Mouse (Mus musculus) liver, embryonic 14.5 days (tissue): ENCODE measurements at regions not wholly inside any gene's neighbourhood (a gene's known extent, or its start where the extent isn't known, plus 50 kb on each side); places are given as distances from the start of the nearest gene placed in this dataset.

Source experiments
- ATAC-seq: fragments of 200-750 bp; cut with Nextera tagmentation; 2 replicates; pipeline ENCODE4 v1.8.0; 2017; ENCODE audit warnings: moderate number of reproducible peaks, mild to moderate bottlenecking, moderate library complexity; ENCODE audit not compliant: insufficient read depth
- DNase-seq, 3 experiments: peaks; one replicate each; pipeline ENCODE4 v3.0.0-alpha.2; 2012 to 2013; ENCODE audit warnings: low read depth in 3 of 3, low spot score in 3 of 3
- H3K27ac ChIP-seq: fragments of 300-500 bp; sonication (generic); 2 replicates; pipeline ENCODE4 v1.5.1; 2014; ENCODE audit warnings: moderate library complexity, mild to moderate bottlenecking, control low read depth, inconsistent platforms
- H3K27me3 ChIP-seq: fragments of 300-500 bp; sonication (generic); 2 replicates; pipeline ENCODE4 v1.6.1; 2014; ENCODE audit warnings: mild to moderate bottlenecking, low read length, moderate library complexity; ENCODE audit not compliant: control insufficient read depth, insufficient read depth
- H3K36me3 ChIP-seq: fragments of 300-500 bp; sonication (generic); replicated peaks from 2 replicates; pipeline ENCODE4 v1.6.1; 2014; ENCODE audit warnings: low read depth; ENCODE audit not compliant: control insufficient read depth, insufficient read depth
- H3K4me1 ChIP-seq, 2 experiments: fragments of 200-500 bp in 1 of 2; fragments of 300-500 bp in 1 of 2; sonication (generic) in 1 of 2; replicated peaks; 2 replicates each; pipeline ENCODE4 v1.6.1; 2012 to 2014; ENCODE audit warnings: antibody characterized with exemption in 1 of 2, inconsistent platforms in 1 of 2, low read length in 1 of 2; ENCODE audit not compliant: control insufficient read depth in 2 of 2, insufficient read depth in 2 of 2
- H3K4me2 ChIP-seq: fragments of 300-500 bp; sonication (generic); 2 replicates; pipeline ENCODE4 v1.6.1; 2014; ENCODE audit warnings: low read depth, mild to moderate bottlenecking, control low read depth, moderate library complexity
- H3K4me3 ChIP-seq, 2 experiments: fragments of 200-500 bp in 1 of 2; fragments of 300-500 bp in 1 of 2; sonication (generic) in 1 of 2; 2 replicates each; pipeline ENCODE4 v1.5.1; 2012 to 2014; ENCODE audit warnings: low read depth in 2 of 2, low read length in 2 of 2, mild to moderate bottlenecking in 2 of 2, control low read depth in 1 of 2, inconsistent platforms in 1 of 2, moderate library complexity in 1 of 2; ENCODE audit not compliant: insufficient read depth in 1 of 2
- H3K9ac ChIP-seq: fragments of 300-500 bp; sonication (generic); replicated peaks from 2 replicates; pipeline ENCODE4 v1.6.1; 2014; ENCODE audit warnings: mild to moderate bottlenecking, control low read depth, moderate library complexity
- H3K9me3 ChIP-seq: fragments of 300-500 bp; sonication (generic); 2 replicates; pipeline ENCODE4 v1.6.1; 2016; ENCODE audit warnings: low read length, mixed read lengths; ENCODE audit not compliant: control insufficient read depth
- CTCF ChIP-seq: IDR thresholded peaks from 2 replicates; pipeline ENCODE4 v1.5.1; 2016; ENCODE audit warnings: antibody characterized with exemption, low read depth, control low read depth
- EP300 ChIP-seq: IDR thresholded peaks from 2 replicates; pipeline ENCODE4 v1.6.1; 2016; ENCODE audit warnings: antibody characterized with exemption, low read depth
- WGBS: fragments of 180-500 bp; shearing (Covaris S2); extraction: QIAGEN DNeasy Blood & Tissue Kit; methylation state at CpG from one replicate; pipeline ENCODE4 v1.1.7; 2014; ENCODE audit not compliant: insufficient replicate concordance; 5-methylcytosine and 5-hydroxymethylcytosine counted together

DNA sequence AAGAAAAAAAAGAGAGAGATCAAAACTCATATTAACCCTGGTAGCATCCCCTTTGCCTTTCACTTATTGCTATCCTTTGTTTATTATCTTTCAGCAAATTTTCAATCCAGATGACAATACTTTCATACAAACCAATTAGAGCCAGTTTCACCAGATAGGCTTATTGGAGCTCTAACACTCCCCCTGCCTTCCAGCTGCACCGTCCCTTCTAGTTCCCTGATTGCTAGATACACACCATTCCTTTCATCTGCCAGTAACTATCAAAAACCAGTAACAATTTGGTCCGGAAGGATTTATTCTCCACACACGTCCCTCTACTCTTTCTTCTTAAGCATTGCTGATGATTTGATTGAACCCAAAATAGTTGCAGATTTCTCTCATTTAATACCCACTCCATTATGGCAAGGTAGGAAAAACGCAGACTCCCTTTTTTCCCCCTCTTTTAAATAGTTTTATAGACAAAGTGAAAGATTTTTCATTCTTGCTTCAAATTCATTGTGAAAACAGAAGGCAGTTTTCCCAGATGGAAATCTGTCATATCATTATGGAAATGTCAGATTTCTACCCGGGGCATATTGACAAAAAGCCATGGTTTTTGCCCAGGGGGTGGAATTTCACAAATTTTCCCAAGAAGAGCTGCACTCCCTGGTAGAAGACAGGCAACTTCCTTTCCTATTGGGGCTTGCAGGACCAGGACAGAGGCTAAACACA, 617.3 kb downstream of the Bcl11a start:
- Histone ChIP-seq H3K27ac (no peak overlapping the region), H3K9me3 (no peaks in the 10 kb centered on the region), H3K4me1 (no peaks in the 10 kb centered on the region), H3K4me3 (no peak overlapping the region), H3K36me3 (no peaks in the 10 kb centered on the region), H3K4me2 (no peak overlapping the region), H3K9ac (no peak overlapping the region), H3K27me3 (no peaks in the 10 kb centered on the region)
- TF ChIP-seq CTCF = no peak
- no peak for TF ChIP-seq EP300
- DNase-seq (no peak), ATAC-seq (no peak)
- WGBS = 45% methylated on average over 5 of the region's 5 CpGs

- DNase-seq (no peak), ATAC-seq (no peak)
- H3K4me1 ChIP-seq = no peaks in the 10 kb centered on the region
- H3K4me3 ChIP-seq = no peak overlapping the region
- H3K9ac ChIP-seq = no peak overlapping the region
- TF ChIP-seq EP300 = no peak
- TF ChIP-seq CTCF = no peak
- H3K27me3 ChIP-seq = no peaks in the 10 kb centered on the region
- 47% methylated on average over 7 of the region's 7 CpGs for WGBS
- no peak overlapping the region for H3K4me2 ChIP-seq
- H3K36me3 ChIP-seq = no peaks in the 10 kb centered on the region
- H3K9me3 ChIP-seq = no peaks in the 10 kb centered on the region
- H3K27ac ChIP-seq = no peak overlapping the region
Measured at GRCm38 (mm10) chr11:24696561-24696960, 618.7 kb downstream of the Bcl11a start.

DNA sequence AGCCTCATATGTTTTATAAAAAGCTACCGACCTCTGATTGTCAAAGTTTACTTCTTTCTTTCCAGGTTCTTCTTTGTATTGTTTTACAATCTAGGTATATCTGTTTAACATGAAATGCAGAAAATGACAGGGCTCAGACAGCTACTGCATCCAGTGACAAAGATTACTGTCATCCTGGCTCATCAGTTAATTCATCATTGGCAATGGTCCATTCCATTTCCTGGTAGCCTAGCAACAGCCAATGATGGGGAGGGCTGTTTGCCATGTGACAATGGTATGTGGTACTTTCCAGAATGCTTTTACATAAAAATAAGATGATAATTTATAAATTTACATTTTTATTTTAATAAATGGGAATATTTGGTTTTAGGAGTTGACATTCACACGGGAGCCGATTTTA, 630.9 kb downstream of the Bcl11a start:
- 69% methylated on average over 3 of the region's 3 CpGs for WGBS
- TF ChIP-seq CTCF (no peak), EP300 (no peak)
- H3K27ac ChIP-seq = no peak overlapping the region
- H3K27me3 ChIP-seq = no peaks in the 10 kb centered on the region
- DNase-seq (no peak), ATAC-seq (no peak)
- no peak overlapping the region for H3K9ac ChIP-seq
- H3K4me2 ChIP-seq = no peak overlapping the region
- no peak overlapping the region for H3K4me3 ChIP-seq
- no peaks in the 10 kb centered on the region for H3K36me3 ChIP-seq
- H3K4me1 ChIP-seq = no peaks in the 10 kb centered on the region
- H3K9me3 ChIP-seq = no peaks in the 10 kb centered on the region

- Histone ChIP-seq H3K4me1 (no peaks in the 10 kb centered on the region), H3K36me3 (no peaks in the 10 kb centered on the region), H3K4me2 (no peak overlapping the region), H3K27ac (no peak overlapping the region), H3K9me3 (no peaks in the 10 kb centered on the region), H3K27me3 (no peaks in the 10 kb centered on the region), H3K4me3 (no peak overlapping the region), H3K9ac (no peak overlapping the region)
- TF ChIP-seq EP300 = no peak
- TF ChIP-seq CTCF = no peak
- DNase-seq (no peak), ATAC-seq (no peak)
- WGBS = 63% methylated on average over 12 of the region's 12 CpGs
Measured at GRCm38 (mm10) chr11:24716539-24717287, 638.9 kb downstream of the Bcl11a start.

GRCm38 (mm10) chr11:24724259-24724937, 646.5 kb downstream of the Bcl11a start:
- DNase-seq = no peak
- no peak overlapping the region for H3K9ac ChIP-seq
- H3K27ac ChIP-seq = no peak overlapping the region
- no peak for TF ChIP-seq EP300
- TF ChIP-seq CTCF = no peak
- H3K4me3 ChIP-seq = no peak overlapping the region
- ATAC-seq = no peak
- no peak overlapping the region for H3K4me2 ChIP-seq
- no peaks in the 10 kb centered on the region for H3K9me3 ChIP-seq
- 33% methylated on average over 5 of the region's 5 CpGs for WGBS
- H3K36me3 ChIP-seq = no peaks in the 10 kb centered on the region
- no peaks in the 10 kb centered on the region for H3K4me1 ChIP-seq
- H3K27me3 ChIP-seq = no peaks in the 10 kb centered on the region
